Mouse (Mus musculus) c-Kit-positive CD71-negative TER-119-negative erythroid progenitor cells, embryonic 14.5 days (primary cell): Measurements from ENCODE around the gene Gm20388.

Source experiments
- DNase-seq: peaks from one replicate; pipeline ENCODE4 v3.0.0-alpha.2; 2013; ENCODE audit warnings: low read depth

The Gm20388 gene

DNA sequence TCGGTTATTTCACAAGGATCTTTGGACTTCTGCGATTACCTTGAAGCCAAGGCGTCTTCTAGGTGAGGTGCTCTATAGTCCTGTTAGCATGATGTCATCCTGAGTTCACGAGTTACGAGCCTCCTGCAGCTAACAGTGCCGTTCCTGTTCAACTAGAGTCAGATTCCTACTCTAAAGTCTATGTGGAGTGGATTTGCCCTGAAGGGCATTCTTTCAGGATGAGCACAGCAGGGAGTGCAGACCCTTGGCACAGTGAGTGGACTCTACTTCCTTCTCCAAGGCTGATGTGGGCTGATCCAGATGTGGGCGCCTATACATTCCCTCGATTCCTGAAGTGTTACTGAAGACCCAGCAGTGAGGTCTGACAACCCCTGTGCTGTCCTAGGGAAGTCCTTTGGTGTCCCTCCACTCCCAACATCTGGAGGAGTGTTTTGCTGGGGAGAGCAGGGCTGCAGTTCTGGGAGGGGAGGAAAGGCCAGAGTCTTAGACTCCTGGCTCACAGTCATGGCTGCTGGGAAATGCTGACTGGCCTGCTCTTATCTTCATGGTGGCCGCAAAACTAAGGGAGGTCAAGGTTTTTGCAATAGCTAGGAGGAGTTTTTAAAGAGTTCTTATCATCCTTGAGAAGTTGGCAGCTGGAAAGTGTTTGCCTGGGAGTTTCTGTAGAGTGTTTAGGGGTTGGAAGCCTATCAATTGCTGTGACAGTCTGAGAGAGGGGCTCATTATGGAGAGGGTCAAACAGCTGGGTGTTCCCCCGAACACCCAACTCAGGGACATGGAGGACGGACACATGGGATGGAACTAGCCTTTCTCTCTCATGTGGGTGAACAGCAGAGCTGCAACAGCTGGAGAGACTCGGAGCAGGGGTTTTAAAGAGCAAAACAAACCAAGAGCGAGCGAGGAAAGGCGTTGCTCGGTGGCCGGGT lies 3737.9 kb downstream of the Gm20388 start:
- no peak for DNase-seq

DNA sequence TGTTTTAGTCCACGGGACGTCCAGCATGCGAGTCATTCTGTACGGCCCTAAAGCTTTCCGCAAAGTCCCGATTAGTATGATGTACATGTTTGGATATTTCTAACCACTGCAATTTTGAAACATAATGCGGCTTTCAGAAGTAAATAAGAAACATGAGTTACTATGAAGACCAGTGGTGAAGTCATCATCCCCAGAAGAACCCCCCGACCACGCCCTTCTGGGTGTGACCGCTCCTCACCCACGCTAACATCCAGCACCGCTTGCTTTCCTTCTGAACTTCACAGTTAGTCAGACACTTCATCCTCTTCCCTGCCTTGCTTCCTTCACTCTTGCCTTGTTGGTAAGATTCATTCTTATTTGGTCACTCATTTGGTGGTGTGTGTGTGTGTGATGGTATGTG lies 3738.8 kb downstream of the Gm20388 start:
- DNase-seq: no peak

DNA sequence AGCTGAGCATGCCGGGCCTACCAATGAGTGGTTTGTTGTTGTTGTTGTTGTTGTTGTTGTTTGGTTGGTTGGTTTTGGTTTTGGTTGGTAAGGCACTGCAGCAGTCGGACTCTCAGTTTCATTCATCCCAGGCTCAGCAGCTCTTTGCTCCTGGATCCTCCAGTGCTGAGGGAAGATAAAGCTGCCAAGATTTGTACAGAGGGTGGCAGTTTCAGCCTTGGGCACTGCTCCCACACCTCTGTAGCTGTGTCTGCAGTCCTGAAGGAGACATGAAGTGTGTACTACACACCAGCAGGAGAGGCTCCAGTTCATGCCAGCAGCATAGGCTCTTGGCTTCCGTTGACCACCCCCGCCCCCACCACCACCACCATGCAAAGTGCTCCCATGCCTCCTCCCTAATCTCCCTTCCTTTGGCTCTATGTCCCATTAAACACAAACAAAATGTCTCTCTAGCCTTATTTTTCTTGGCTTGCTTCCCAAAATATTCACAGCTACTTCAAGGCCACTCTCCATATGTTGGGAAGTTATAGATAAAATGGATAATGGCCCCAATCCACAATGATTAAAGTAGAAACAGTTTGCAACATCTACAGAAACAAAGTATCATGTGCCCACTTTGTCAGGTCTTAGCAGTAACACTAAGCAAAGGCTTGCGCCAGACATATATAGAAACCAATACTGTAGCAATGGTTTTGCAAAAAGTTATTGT lies 3740.9 kb downstream of the Gm20388 start:
- no peak for DNase-seq

DNA sequence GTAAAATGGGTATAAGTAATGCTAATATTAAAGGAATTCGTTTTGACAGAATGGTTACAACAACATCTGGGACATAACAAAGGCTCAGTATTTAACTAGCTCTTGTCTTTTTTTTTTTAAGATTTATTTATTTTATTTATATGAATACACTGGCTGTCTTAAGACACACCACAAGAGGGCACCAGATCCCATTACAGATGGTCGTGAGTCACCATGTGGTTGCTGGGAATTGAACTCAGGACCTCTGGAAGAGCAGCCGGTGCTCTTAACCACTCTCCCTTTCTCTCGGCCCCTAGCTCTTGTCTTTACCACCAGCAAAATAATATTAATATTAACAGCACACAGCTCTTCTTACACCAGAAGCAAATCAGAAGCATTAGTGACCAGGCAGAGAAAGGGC lies 3742.0 kb downstream of the Gm20388 start:
- DNase-seq: no peak

DNA sequence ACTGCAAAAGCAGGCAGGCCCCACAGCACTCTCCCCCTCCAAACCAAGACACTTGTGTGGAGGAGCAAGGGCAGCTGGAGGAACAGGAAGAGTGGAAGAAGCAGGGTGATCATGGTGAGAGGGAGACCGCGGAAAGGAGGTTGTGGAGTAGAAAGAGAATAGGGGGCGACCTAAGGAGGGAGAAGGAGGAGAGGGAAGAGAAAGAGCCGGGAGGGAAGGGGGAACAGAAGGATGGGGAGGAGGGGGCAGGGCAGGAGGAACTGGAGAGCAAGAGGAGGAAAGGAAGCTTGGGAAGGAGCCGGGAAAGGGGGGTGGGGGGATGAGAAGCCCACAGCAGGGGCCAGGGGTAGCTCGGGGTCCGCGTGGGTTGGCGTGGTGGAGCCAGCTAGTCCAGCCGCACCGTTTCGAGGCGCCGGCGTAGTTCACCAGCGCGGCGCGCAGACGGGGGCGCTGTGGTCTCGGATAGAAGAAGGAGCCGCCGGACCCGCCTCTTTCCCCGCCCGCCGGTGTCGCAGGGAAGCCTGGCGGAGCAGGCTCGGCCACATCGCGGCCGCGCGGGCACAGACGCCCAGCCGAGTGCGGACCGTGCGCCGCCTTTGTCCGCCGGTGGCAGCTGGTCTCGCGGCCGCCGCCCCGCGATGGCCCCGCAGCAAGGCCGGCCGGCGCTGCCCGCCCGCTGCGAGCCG lies 3742.8 kb downstream of the Gm20388 start, which contains the start of gene Rhou:
Rhou (plus strand) TSS at position 622 of the 686 bp plus-strand sequence.
- DNase-seq: peak; percentile 65

- DNase-seq: no peak
Measured at GRCm38 (mm10) chr8:123653994-123654569, 3743.4 kb downstream of the Gm20388 start.

- no peak for DNase-seq
Measured at GRCm38 (mm10) chr8:123654763-123655162, 3744.1 kb downstream of the Gm20388 start.

DNA sequence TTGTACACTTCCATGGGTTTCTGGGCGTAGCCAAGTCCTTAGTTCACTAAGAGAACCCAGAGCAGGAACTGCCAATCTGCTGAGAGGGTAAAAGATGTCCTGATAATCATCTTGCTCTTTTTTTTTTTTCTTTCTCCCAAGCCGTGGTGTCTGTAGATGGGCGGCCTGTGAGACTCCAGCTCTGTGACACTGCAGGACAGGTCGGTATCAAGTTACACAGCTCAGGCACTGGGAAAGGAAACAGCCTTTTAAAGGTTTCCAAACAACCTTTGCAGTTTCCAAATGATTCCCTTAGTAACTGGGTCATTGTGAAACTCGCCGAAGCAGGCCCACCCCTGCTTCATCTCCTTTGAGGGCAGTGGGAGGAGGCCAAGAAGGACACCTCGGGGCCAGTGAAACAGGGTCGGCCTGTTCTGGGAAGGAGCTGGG lies 3744.7 kb downstream of the Gm20388 start:
- DNase-seq: no peak

- DNase-seq: no peak
Measured at GRCm38 (mm10) chr8:123657826-123658225, 3747.2 kb downstream of the Gm20388 start.

DNA sequence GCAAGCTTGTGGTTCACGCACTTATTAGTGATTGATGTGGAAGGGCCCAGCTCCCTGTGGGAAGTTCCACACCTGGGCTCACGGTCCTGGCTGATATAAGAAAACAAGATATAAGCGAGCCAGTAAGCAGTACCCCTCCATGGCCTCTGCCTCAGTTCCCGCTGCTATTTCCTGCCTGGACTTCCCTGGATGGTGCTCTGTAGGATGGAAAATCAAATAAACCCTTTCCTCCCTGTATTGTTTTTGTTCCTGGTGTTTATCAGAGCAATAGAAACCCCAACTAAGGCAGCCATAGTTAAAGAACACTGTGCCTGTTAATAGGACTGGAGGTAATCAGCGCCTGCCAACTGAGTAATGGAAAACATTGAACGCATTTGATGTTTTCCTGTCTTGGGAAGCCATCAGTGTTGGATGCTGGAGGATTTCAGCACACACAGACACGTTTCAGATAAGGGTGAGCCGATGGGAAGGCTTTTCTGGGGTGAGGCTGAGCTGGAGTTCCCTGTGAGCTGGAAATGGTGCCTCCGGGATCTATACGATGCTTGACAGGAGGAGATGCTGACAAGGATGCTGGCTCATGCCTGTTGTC lies 3748.9 kb downstream of the Gm20388 start:
- DNase-seq: no peak

DNA sequence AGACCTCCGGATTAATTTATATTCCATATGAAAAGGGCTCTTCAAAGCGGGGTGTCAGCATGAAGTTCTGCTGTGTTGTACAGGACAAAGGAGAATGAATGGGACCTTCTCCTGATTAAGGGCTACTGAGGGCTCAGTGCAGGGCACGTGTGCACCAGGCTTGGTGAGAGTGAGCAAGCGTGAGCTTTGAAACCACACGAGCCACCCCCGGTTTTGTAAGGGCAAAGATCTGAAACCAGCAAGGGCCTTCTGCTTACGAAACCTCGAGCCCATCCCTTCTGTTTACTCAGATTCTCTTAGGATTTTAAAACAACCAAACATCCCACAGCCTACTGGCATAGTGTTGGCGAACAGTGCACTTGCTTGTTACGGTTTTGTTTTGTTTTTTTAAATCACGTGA lies 3750.9 kb downstream of the Gm20388 start:
- no peak for DNase-seq

- no peak for DNase-seq
Measured at GRCm38 (mm10) chr8:123665580-123665979, 3754.9 kb downstream of the Gm20388 start.

- DNase-seq: no peak
Measured at GRCm38 (mm10) chr8:123666832-123667231, 3756.2 kb downstream of the Gm20388 start.

DNA sequence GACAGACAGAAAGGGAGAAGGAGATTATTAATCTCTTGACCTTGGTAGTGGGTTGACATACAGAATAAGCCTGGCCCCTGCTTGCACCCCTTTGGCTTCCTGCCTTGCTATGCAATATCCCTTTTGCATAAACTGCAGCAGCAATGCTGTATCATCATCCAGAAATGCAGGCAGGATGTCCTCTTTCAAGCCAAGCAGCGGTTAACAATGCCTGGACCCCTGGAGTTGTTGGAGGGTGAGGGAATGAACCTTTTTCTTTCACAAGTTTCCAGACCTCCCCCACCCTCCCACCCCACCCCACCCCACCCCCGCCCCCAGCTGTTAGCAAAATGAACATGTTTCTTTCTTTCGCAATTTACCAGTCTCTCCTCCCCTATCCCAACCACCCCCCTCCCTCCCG lies 3758.0 kb downstream of the Gm20388 start:
- no peak for DNase-seq

- DNase-seq: no peak
Measured at GRCm38 (mm10) chr8:123670766-123671165, 3760.1 kb downstream of the Gm20388 start.

- DNase-seq: no peak
Measured at GRCm38 (mm10) chr8:123671454-123671853, 3760.8 kb downstream of the Gm20388 start.

DNA sequence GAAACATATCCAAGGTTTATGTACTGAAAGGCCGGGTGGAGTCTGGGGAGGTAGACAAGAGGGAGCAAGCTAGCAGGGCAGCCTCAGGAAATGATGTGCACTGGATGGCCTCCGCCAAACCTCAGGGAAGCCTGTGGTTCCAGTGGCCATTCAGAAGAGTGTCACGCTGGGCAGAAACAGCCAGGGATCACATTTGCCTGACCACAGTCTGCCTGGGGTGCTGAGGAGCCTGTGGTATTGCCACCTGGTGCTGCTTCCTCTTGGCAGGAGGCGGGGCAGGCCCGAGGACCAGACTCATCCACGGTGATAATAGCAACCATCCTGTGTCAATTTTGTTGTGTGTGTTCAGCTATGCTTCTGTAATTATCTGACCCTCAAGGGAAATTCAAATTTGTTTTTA lies 3762.0 kb downstream of the Gm20388 start:
- no peak for DNase-seq

DNA sequence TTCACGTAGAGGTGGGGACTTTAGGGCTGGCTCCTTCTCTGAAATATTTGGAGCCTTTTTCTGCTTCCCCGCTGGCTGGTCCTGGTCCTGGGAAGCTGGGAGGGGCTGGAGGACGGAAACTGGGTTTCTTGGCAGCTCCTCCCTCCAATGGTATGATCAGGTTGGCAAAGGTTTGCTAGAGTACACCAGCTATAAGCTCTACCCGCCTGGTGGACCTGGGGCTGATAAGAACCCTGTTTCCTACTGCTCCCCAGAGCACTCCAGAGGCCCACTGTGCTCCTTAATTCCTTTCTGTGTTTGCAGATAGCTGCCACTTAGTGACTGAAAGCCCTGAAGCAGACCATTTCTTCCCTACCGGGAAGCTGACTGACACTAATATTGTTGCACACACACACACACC lies 3765.0 kb downstream of the Gm20388 start:
- no peak for DNase-seq

GRCm38 (mm10) chr8:123678390-123678789 lies 3767.7 kb downstream of the Gm20388 start:
- DNase-seq: no peak

- DNase-seq: peak; percentile 19
Measured at GRCm38 (mm10) chr8:123682073-123682761, 3771.6 kb downstream of the Gm20388 start.

DNA sequence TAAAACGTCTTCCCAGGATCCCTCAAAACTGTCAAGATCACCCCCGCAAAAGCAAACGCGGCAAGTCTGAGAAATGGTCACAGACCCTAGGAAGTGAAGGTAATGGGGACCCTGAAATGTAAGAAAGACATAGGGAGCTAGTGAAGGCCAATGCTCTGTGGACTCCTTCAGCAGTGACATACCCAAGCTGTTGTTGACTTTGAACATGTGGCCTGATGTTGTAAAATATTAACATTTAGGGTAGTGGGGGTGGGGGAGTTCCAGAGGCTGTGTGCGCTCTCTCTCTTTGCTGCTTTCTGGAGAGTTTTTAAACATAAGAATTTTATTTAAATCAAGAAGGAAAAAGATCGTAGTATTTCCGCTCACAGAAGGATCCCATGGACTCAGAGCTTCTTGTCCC lies 3772.7 kb downstream of the Gm20388 start:
- DNase-seq: no peak
